ENCODE assay signal across 23 mouse cellular contexts in the genomic region with DNA sequence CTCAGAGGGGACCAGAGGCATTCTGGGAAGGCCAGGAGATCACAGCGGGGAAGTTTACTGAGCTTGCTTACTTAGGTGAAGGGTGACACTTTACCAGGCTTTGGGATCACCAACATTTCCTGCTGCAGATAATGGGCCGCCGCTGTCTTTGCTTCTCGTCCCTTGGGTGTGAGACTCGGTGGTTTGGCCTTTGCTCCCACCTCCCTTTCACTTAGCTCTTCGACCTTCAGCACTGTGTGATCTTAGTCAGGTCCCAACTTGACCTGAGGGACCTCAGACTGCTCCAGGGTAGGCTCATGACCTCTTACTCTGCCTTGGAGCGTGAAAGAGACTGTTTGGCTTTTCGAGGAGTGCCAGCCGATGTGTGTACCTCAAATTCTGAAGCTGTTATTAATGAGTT. TPM values are rescaled to one million over a fixed set of nuclear protein-coding genes. Genes with fewer than 3 reads are reported as not detected.
DNase-seq lines count a peak whose midpoint lies in the region; ATAC-seq lines count a peak whose summit lies in the region.
"Had no signal": no experiment of that assay in that cellular context is flagged by ENCODE, and none has a peak within 500 bp of the region (broad histone marks: within the 10 kb centered on the region; RNA-seq: fewer than 3 reads in every experiment).

No protein-coding gene starts in this region.

- H3K4me2 ChIP-seq in intestine, embryonic 16.5 days (ENCODE audit: low read depth, low read length), result no peak overlapping the region
- H3K4me2 ChIP-seq: embryonic facial prominence, embryonic 15.5 days; heart, embryonic 11.5 days; heart, embryonic 15.5 days; hindbrain, embryonic 14.5 days had no signal

- H3K27me3 ChIP-seq in intestine, embryonic 16.5 days (replicated peaks; ENCODE audit: control insufficient read depth, insufficient read depth, low read length), result peaks cover 10% of the 10 kb centered on the region
- H3K27me3 ChIP-seq: CH12.LX had no signal

- no peak overlapping the region for H3K9ac ChIP-seq in intestine, embryonic 16.5 days (ENCODE audit: low read depth, low read length)
- H3K9ac ChIP-seq: embryonic facial prominence, embryonic 15.5 days; heart, embryonic 15.5 days; hindbrain, embryonic 14.5 days had no signal

- H3K4me1 ChIP-seq in intestine, embryonic 16.5 days (ENCODE audit: control insufficient read depth, insufficient read depth, low read length), result peaks cover 13% of the 10 kb centered on the region

- peak; percentile 42 for DNase-seq in ES-CJ7 (ENCODE audit: low read depth, low spot score)
- peak; percentile 65 for DNase-seq in ZHBTc4 (ENCODE audit: low read depth, low spot score)
- peak; percentile 59 for DNase-seq in yolk sac, embryonic 10.5 days (ENCODE audit: low spot score)
- no peak for DNase-seq in gastrocnemius, adult 18-20 months (ENCODE audit: low spot score)
- DNase-seq in frontal cortex, postnatal 10 days (ENCODE audit: low spot score in 2 of 2), result no peak
- DNase-seq: adrenal gland, postnatal 36 days; cerebellum, adult 2 months; cerebellum, postnatal 14 days; embryo, embryonic 11 days; gastrocnemius, postnatal 10 days; heart, adult 2 months; heart, postnatal 14 days had no signal

- H3K9me3 ChIP-seq in intestine, embryonic 16.5 days (ENCODE audit: control insufficient read depth, low read length), result no peaks in the 10 kb centered on the region
- H3K9me3 ChIP-seq: embryonic facial prominence, embryonic 15.5 days; forebrain, embryonic 10.5 days; heart, embryonic 15.5 days had no signal

- 0 out of 2 replicates have a peak, but pooled peaks have one; percentile 30 for ATAC-seq in intestine, embryonic 16.5 days
- ATAC-seq: activated CD4-positive, CD25-positive, alpha-beta regulatory T cell, adult 4 months; forebrain, embryonic 14.5 days had no signal

- no peak overlapping the region for H3K4me3 ChIP-seq in intestine, embryonic 16.5 days (ENCODE audit: low read length)
- H3K4me3 ChIP-seq: embryonic facial prominence, embryonic 15.5 days; erythroblast, embryonic 14.5 days; forebrain, embryonic 10.5 days; heart, adult 2 months; heart, embryonic 15.5 days had no signal

- 41% methylated on average over 9 of the region's 9 CpGs for WGBS in intestine, embryonic 16.5 days

- no peaks in the 10 kb centered on the region for H3K36me3 ChIP-seq in intestine, embryonic 16.5 days (ENCODE audit: control insufficient read depth, insufficient read depth, low read length)
- H3K36me3 ChIP-seq: embryonic facial prominence, embryonic 15.5 days; forebrain, embryonic 10.5 days; G1E; heart, embryonic 15.5 days had no signal

- H3K27ac ChIP-seq in intestine, embryonic 16.5 days (ENCODE audit: low read length), result no peak overlapping the region
- H3K27ac ChIP-seq: embryonic facial prominence, embryonic 15.5 days; forebrain, embryonic 10.5 days; heart, adult 2 months; heart, embryonic 15.5 days; hindbrain, embryonic 14.5 days had no signal

RNA-seq across cellular contexts. Expression of a gene that starts 1.9 kb away (rescaled TPM):
- 7.6 and 8.8 TPM in 2 replicates for polyA plus RNA-seq in intestine, embryonic 16.5 days (2015; fragmentation: Nextera tagmentation; extraction: Ambion mirVana)
- total RNA-seq in gastrocnemius, adult 18-20 months (2021), result under 1 TPM in 1 of 2 experiments, not detected in 1; 0.12 TPM
- polyA plus RNA-seq: forebrain, embryonic 10.5 days had no signal

RNA-seq across cellular contexts. Expression of a gene that starts 30.5 kb away (rescaled TPM):
- polyA plus RNA-seq in intestine, embryonic 16.5 days (2015; fragmentation: Nextera tagmentation; extraction: Ambion mirVana), result 3.2 and 4.5 TPM in 2 replicates
- total RNA-seq in gastrocnemius, adult 18-20 months (2021), result 1 to 10 TPM in 1 of 2 experiments, under 1 TPM in 1; 0.76 to 2.0 TPM
- polyA plus RNA-seq: G1E had no signal

RNA-seq across cellular contexts. Expression of a gene that starts 43.4 kb away (rescaled TPM):
- 180 and 240 TPM in 2 replicates for polyA plus RNA-seq in intestine, embryonic 16.5 days (2015; fragmentation: Nextera tagmentation; extraction: Ambion mirVana)
- total RNA-seq in gastrocnemius, adult 18-20 months (2021), result 1 to 10 TPM; 1.2 TPM

Comparison
In these comparisons a context has a peak if more than half of its experiments do, and no peak if none do; other contexts are left out.
1. DNase-seq: peak in ES-CJ7 (single experiment), ZHBTc4 (single experiment) and yolk sac, embryonic 10.5 days (single experiment); none in gastrocnemius, adult 18-20 months (single experiment) and frontal cortex, postnatal 10 days (0 of 2).